ENCODE assay signal across 27 mouse cellular contexts in genomic region chr6:145846076-145846475, GRCm38 (mm10). TPM values are rescaled to one million over a fixed set of nuclear protein-coding genes. Genes with fewer than 3 reads are reported as not detected.
DNase-seq lines count a peak whose midpoint lies in the region; ATAC-seq and TF ChIP-seq lines count a peak whose summit lies in the region.
"Had no signal": no experiment of that assay in that cellular context is flagged by ENCODE, and none has a peak within 500 bp of the region (broad histone marks: within the 10 kb centered on the region; RNA-seq: fewer than 3 reads in every experiment).

No protein-coding gene starts in this region.

- H3K9ac ChIP-seq in heart, embryonic 13.5 days: peak overlapping the region; percentile 33; the same call in 1 of the 2 replicates
- H3K9ac ChIP-seq: forebrain, embryonic 13.5 days; hindbrain, embryonic 13.5 days; intestine, embryonic 15.5 days had no signal

- H3K4me3 ChIP-seq in heart, embryonic 13.5 days: no peak overlapping the region
- H3K4me3 ChIP-seq in spleen, adult 2 months (ENCODE audit: extremely low read depth, insufficient read depth, insufficient read length): no peak overlapping the region
- H3K4me3 ChIP-seq: forebrain, embryonic 10.5 days; forebrain, embryonic 13.5 days; heart, embryonic 10.5 days; hindbrain, embryonic 10.5 days; hindbrain, embryonic 13.5 days; intestine, embryonic 15.5 days had no signal

- no peaks in the 10 kb centered on the region for H3K9me3 ChIP-seq in heart, embryonic 13.5 days
- H3K9me3 ChIP-seq: forebrain, embryonic 10.5 days; forebrain, embryonic 13.5 days; heart, embryonic 10.5 days; hindbrain, embryonic 10.5 days; hindbrain, embryonic 13.5 days; intestine, embryonic 15.5 days had no signal

- ATAC-seq in heart, embryonic 13.5 days (ENCODE audit: extremely low read depth, insufficient number of reproducible peaks, low FRiP score, low TSS enrichment): no peak; the same call in 1 of the 2 replicates
- ATAC-seq in granulocyte monocyte progenitor cell, adult 5-6 weeks (replicated peaks; ENCODE audit: poor library complexity, severe bottlenecking): peak; percentile 18
- ATAC-seq: forebrain, embryonic 13.5 days; forebrain, embryonic 16.5 days; hindbrain, embryonic 16.5 days; intestine, embryonic 15.5 days; Patski had no signal

- no peak for TF ChIP-seq POLR2A in spleen, adult 2 months (IDR thresholded peaks at IDR 0.05; ENCODE audit: low read depth, low read length)

- no peak overlapping the region for H3K27ac ChIP-seq in heart, embryonic 13.5 days (replicated peaks)
- H3K27ac ChIP-seq in spleen, adult 2 months (ENCODE audit: insufficient read depth, low read length): peak overlapping the region; percentile 40; the same call in 1 of the 2 replicates
- H3K27ac ChIP-seq: forebrain, embryonic 10.5 days; forebrain, embryonic 13.5 days; heart, embryonic 10.5 days; hindbrain, embryonic 10.5 days; hindbrain, embryonic 13.5 days; intestine, embryonic 15.5 days had no signal

- no peak for DNase-seq in heart, adult 8-10 months (ENCODE audit: low spot score)
- no peak for DNase-seq in spleen, adult 2 months (ENCODE audit: low read depth in 1 of 2, low spot score in 2 of 2)
- DNase-seq in spleen, postnatal 36 days (ENCODE audit: low spot score in 2 of 2): no peak
- DNase-seq in right cerebral cortex, adult 2 months (ENCODE audit: low spot score in 2 of 2): no peak
- DNase-seq: adrenal gland, adult 8-10 months; adrenal gland, postnatal 25 days; cerebellum, adult 11-12 months; cerebellum, adult 8-10 months; cerebellum, postnatal 10 days; cerebellum, postnatal 36 days; gastrocnemius, postnatal 10 days; gastrocnemius, postnatal 36 days; heart, adult 11 months; heart, postnatal 10 days; heart, postnatal 36 days had no signal

- no peak for TF ChIP-seq CTCF in spleen, adult 2 months (IDR thresholded peaks at IDR 0.05; ENCODE audit: extremely low read depth, insufficient read depth, insufficient read length, insufficient replicate concordance)

- H3K27me3 ChIP-seq in heart, embryonic 13.5 days (replicated peaks): no peaks in the 10 kb centered on the region
- no peaks in the 10 kb centered on the region for H3K27me3 ChIP-seq in spleen, adult 2 months (ENCODE audit: control insufficient read depth, insufficient read depth, low read length)
- H3K27me3 ChIP-seq: forebrain, embryonic 13.5 days; hindbrain, embryonic 13.5 days; intestine, embryonic 15.5 days; Patski had no signal

- H3K36me3 ChIP-seq in heart, embryonic 13.5 days: 0 out of 2 replicates have a peak, but pooled peaks cover 3% of the 10 kb centered on the region
- no peaks in the 10 kb centered on the region for H3K36me3 ChIP-seq in spleen, adult 2 months (ENCODE audit: control insufficient read depth, insufficient read depth, low read length)
- H3K36me3 ChIP-seq: forebrain, embryonic 10.5 days; G1E; heart, embryonic 10.5 days; hindbrain, embryonic 10.5 days; hindbrain, embryonic 13.5 days; intestine, embryonic 15.5 days had no signal

- WGBS in heart, embryonic 13.5 days: 77% methylated on average over 1 of the region's 1 CpGs
- WGBS in spleen, adult 2 months: 50% methylated on average over 1 of the region's 1 CpGs

- H3K4me2 ChIP-seq in heart, embryonic 13.5 days: no peak overlapping the region
- H3K4me2 ChIP-seq: forebrain, embryonic 13.5 days; hindbrain, embryonic 13.5 days; intestine, embryonic 15.5 days had no signal

- peaks cover 18% of the 10 kb centered on the region for H3K4me1 ChIP-seq in heart, embryonic 13.5 days
- peaks cover 20% of the 10 kb centered on the region; the same call in 1 of the 2 replicates for H3K4me1 ChIP-seq in spleen, adult 2 months (ENCODE audit: control insufficient read depth, insufficient read depth, insufficient read length)
- H3K4me1 ChIP-seq: forebrain, embryonic 13.5 days; hindbrain, embryonic 10.5 days; hindbrain, embryonic 13.5 days; intestine, embryonic 15.5 days had no signal

RNA-seq across cellular contexts. Expression of gene Bhlhe41, which starts 19.3 kb away (rescaled TPM):
- polyA plus RNA-seq in heart, embryonic 13.5 days (2015; fragmentation: Nextera tagmentation; extraction: Ambion mirVana): 4.9 and 6.6 TPM in 2 replicates
- 10 to 100 TPM; 27.4 to 57.3 (median 35.1) TPM for total RNA-seq in heart, adult 8-10 months (2022)
- 5.8 and 8.1 TPM in 2 replicates for polyA plus RNA-seq in spleen, adult 2 months (2012; rRNA removed)
- total RNA-seq in granulocyte monocyte progenitor cell, adult 5-6 weeks (2014; fragmentation: Nextera tagmentation): not detected in 2 replicates
- not detected in 2 replicates for total RNA-seq in granulocyte monocyte progenitor cell, adult 5-6 weeks (2017)
- polyA plus RNA-seq: G1E had no signal

Comparison
In these comparisons a context has a peak if more than half of its experiments do, and no peak if none do; other contexts are left out.
1. RNA of gene Bhlhe41, which starts 19.3 kb away (total RNA-seq): 27.4 to 57.3 TPM in heart, adult 8-10 months; not detected in granulocyte monocyte progenitor cell, adult 5-6 weeks; every median in the first group is over 10 times any median in the second.